Mouse (Mus musculus) lung, postnatal 4 days (tissue): ENCODE data around the gene Teddm1b.

Experiments used
- DNase-seq, 2 experiments: peaks; one replicate each; pipeline ENCODE4 v3.0.0; 2021

The Teddm1b gene

DNA sequence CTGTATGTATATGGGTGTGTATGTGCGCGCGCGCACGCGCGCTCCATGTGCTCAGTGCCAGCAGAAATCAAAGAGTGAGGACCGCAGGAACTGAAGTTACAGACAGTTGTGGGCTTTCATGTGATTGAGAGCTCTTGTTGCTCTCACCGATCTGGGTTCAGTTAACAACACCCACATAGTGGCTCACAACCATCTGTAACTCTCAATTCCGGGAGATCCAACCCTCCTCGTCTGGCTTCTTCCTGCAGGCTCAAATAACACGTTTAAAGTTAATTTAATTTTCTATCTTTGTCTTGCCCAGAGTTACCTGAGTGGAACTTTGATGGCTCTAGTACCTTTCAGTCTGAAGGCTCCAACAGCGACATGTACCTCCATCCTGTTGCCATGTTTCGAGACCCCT is 30.1 kb downstream of the Teddm1b start:
- DNase-seq = no peak

DNA sequence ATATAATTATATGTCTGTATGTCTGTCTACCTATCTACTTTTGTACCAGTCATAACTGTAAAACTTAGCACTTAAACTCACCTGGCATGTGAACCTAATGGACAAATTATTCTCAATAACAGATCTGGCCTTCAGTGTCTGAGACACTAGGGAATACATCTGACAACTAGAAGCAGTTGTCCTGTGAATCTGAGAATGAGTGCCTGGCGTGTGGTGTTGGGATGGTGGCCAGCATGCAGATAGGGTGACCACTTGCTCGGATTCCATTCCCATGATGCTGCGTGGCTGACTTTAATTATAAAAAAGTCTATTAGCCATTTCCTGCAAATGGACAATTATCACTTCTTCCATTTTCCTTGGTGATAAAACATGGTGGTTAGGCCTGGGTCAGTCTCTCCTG is 31.7 kb downstream of the Teddm1b start:
- no peak for DNase-seq

DNA sequence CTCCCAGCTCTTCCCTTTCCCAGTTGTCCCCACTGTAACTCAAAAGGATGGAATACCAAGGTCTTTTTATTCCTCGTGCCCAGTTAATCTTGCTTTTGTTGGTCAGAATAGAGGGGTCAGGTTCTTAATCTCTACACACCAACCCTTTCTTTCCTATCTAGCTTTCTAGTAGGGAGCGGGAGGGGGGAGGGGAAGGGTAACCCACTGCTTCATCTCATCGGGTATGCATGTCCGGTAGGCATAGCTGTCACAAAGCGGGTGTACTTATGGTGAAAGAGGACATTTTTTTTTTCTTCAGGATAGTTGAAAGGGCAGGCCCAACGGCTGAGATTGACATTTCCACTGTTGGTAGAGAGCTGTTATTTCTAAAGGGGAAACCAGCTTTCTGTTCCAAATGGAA is 34.1 kb downstream of the Teddm1b start:
- DNase-seq = no peak

DNA sequence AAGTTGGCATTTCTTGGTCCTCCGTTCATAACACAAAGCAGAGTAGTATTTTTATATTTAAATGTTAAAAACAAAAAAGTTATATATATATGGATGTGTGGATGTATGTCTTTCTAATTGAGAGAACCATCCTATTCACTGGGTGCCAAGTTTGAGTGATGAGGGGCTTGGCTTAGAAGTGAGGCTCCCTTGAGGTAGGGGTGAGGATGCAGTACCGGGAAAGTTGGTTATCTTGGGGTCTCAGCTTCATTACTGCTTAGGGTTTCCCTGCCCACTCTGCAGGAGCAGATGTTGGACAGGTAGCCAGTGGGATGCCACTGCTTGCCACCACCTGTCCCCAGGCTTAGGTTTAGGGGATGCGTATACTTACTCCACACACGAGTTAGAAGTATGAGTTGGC is 34.6 kb downstream of the Teddm1b start:
- DNase-seq = no peak

DNA sequence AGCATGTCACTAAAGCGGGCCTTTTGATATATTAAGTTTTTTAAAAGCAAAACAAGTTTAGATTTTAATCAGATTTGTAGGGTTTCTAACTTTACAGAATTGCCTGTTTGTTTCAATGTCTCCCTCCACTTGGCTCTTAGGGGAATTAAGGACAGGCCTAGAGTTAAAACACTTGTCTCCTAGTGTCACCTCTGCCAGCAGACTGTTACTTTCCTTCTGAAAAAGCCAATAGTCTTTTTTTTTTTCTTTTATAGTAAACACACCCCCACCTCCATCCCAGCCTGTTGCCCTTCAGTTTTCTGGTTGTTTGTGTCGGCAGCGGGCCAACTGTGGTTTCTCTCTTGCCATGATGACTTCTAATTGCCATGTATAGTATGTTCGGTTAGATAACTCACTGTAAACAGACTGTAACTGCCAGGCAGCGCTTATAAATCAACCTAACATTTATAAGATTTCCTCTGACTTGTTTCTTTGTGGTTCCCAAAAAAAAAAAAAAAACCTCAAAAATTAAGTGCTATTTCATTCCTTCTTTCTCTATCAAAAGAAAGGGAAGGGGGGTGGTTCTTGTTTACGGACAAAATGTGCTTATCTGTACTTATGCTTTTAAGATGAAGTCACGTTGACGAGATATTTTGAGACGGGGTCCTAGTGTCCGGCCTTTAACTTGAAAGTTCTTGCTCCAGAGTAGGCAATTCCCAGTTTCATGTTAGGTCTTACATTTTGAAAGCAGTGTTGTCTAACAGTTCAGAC is 35.2 kb downstream of the Teddm1b start:
- DNase-seq = peak; percentile 40 to 67

DNA sequence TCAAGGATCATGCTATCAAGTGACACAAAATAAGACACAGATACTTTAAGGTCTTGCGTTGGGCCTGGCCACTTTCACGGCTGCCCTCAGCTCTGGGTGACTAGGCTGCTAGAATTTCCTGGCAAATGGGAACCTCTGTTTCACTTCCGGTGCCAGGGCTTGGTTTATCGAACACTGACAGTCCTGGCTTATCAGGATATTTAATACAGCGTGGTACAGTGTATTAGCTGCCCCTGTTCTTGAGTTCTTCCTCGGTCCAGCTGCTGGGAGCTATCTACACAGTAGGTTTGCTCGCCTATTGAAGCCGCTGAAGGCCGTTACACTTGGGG is 35.8 kb downstream of the Teddm1b start:
- DNase-seq = no peak

DNA sequence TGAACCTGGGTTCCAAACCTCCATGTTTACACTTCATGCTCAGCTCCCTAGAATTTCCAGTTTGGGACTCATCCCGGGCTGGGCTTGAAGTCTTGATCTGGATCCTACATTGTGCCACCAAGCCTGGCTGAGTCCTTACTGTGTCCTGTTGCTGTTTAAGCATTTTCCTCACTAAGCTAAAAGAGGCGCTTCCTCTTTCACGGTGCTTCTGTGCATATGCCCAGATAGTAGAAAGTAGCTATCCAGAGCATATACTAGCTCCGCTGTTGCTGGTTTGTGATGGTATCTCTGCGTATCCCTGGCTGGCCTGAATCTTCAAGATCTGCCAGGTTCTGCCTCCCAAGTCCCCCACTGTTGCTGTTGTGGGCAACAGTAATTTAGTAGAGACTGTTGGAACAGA is 36.3 kb downstream of the Teddm1b start:
- no peak for DNase-seq

DNA sequence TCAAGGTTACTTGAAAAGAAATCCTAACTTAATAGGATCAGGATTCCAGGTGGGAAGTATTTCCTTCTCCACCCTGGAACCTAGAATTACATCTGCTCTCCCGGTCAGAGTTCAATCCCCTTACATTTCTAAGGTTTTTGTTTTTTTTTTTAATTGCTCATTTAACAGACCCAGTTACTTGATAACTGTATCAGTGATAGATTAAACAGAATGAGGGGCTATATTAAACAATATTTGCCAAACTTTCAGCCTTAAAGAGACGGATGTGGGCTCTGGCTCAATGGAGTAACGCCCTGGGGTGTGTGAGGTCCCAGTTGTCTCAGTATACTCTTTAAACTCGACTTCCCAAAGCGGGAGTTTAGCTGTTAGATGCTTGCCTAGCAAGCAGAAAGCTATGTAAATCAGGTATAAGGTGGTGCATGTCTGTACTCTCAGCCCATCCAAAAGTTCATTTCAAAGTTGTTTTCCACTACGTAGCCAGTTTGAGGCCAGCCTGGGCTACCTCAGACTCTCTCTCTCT is 37.2 kb downstream of the Teddm1b start:
- no peak for DNase-seq

DNA sequence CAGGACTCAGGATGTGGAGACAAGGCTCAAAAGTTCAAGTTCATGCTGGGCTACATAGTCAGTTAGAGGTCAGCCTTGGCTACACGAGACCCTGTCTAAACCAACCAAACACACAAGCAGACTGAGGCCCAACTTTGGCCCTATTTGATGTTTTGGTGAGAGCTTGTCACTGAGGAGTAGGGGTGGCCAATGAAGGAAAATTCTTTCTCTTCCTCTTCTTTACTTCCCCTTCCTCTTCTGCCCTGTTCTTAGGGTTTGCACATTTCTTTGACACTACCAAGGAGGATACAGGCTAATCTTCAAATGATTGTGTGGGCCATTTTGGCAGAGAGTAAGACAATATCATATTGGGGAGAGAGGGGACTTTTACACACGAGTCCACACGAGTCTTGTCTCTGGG is 39.7 kb downstream of the Teddm1b start:
- no peak for DNase-seq

DNA sequence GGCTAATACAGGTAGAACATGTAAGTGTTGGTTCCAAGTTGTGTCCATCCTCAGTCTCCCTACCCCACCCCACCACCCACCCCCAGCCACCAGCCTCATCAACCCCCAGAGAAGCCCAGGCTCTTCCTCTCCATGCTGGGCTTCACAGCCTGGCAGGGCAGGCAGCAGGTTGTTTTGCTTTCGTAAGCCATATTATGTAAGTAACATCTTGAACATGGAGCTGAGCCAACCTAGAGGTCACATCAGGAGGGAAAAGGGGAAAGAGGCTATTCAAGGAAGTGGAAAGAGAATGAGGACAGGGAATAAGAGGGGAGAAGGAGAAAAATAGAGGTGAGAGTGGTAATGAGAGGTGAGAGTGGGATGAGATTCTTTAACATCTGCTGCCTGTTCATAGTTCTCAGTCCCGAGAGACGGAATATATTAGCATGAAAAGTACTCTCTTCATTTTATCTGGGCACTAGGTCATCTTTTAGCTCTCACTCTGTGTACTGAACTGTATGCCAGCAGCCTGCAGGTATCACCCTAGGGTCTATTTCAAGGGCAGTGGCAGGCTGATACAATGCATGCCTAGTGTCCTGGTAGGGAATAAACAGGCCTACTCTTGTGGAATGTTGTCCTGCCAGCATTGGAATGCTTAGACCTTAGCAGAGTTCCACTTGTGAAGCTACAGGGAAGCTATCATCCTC is 44.5 kb downstream of the Teddm1b start:
- no peak for DNase-seq

DNA sequence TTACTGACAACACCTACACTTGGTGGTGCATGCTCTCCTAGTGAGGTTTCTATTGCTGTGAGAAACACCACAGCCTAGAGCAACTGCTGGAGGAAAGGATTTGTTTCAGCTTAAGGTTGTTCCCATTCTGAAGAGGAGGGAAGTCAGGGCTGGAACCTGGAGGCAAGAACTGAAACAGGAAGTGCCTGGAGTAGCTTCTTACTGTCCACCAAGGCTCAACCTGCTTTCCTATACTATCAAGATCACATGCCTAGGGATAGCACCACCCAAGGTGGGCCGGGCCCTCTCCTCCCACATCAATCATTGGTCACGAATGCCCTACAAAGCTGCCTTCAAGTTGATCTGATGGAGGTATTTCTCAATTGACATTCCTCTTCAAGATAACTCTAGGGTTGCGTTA is 47.5 kb downstream of the Teddm1b start:
- DNase-seq = no peak

DNA sequence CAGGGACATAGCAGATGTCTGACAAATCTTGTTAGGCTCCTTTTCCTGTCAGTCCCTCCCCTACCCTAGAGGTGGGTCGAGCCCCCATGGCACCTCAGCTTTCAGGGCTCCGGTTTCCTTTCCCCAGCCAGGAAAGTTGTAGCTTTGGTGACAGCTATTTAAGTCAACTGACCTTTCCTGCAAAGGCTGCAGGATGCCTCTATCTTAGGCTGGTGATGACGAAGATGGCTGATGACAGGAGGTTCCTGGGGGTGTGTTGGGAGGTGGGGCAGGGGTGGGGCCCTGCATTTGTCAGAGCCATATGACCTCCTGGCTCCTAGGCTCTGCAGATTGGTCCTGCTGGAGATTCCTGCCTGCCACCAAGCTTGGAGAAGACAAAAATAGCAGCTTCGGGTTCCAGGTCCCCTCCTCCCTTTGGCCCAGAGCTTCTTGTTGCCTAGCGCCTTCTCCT is 48.5 kb downstream of the Teddm1b start:
- no peak for DNase-seq

DNA sequence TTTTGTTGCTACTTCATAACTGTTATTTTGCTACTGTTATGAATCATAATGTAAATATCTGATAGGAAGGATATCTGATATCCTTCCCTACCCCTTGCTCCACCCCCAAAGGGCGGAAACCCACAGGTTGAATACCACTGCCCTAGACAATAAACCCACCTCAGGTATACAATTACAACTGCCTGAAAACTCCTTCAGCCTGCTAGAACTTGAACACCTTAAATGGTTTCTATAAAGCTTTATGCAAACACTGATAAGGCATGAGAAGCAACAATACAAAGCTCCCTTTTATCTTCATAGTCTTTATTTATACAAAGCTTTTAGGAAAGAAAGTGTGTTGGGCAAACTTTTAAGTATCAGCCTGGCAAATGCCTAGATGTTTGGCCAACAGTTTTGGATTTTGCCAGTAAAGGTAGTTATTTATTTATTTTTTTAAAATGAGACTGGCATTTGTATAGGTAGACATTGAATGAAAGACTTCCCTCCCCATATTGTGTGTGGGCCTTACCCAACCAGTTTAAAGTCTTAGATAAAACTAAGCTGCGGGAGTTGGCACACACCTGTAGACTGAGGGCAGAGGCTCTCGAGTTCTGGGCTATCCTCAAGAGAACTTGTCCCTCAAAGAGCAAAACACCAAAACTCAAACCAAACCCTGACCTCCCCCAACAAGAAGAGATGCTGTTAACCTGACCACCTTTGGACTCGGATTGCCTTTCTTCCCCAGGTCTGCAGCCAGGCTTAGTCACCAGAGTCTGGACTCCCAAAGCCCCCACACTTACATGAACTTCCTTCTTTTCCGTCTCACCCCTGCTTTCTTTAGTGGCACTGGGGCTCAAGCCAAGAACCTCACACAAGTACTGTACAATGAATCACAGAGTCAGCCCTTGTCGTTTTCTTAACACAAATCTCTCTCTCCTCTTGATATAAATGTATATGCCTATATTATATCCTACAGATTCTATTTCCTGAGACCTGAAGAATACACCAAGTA is 50.5 kb downstream of the Teddm1b start:
- DNase-seq = no peak
